8 mouse cellular contexts compared by ENCODE assay signal in genomic region chr11:51649889-51650199, GRCm38 (mm10). TPM values are rescaled to one million over a fixed set of nuclear protein-coding genes. Genes with fewer than 3 reads are reported as not detected.
DNase-seq lines count a peak whose midpoint lies in the region; ATAC-seq and TF ChIP-seq lines count a peak whose summit lies in the region.

No protein-coding gene starts in this region.

- ATAC-seq in heart, embryonic 11.5 days (replicated peaks; ENCODE audit: insufficient number of reproducible peaks, low FRiP score, low TSS enrichment), result no peak
- ATAC-seq in forebrain, embryonic 11.5 days (replicated peaks; ENCODE audit: low FRiP score), result no peak
- ATAC-seq in limb, embryonic 15.5 days (ENCODE audit: insufficient number of reproducible peaks, low FRiP score, low TSS enrichment, low read depth), result no peak
- no peak for ATAC-seq in neural tube, embryonic 13.5 days (ENCODE audit: low read depth)

- peaks cover 3% of the 10 kb centered on the region; the same call in 1 of the 2 replicates for H3K36me3 ChIP-seq in heart, embryonic 11.5 days (ENCODE audit: control insufficient read depth, insufficient read depth, low read length)
- peaks cover 71% of the 10 kb centered on the region for H3K36me3 ChIP-seq in E14TG2a.4 (ENCODE audit: insufficient read depth, low read length)
- H3K36me3 ChIP-seq in forebrain, embryonic 11.5 days (ENCODE audit: control insufficient read depth, insufficient read depth, low read length), result peaks cover 2% of the 10 kb centered on the region; the same call in 1 of the 2 replicates
- H3K36me3 ChIP-seq in limb, embryonic 15.5 days, result peaks cover 9% of the 10 kb centered on the region
- H3K36me3 ChIP-seq in neural tube, embryonic 13.5 days, result no peaks in the 10 kb centered on the region

- 5% methylated on average over 7 of the region's 7 CpGs for WGBS in heart, embryonic 11.5 days (ENCODE audit: insufficient replicate concordance)
- 5% methylated on average over 7 of the region's 7 CpGs for WGBS in forebrain, embryonic 11.5 days
- WGBS in limb, embryonic 15.5 days, result under 1% methylated on average over 7 of the region's 7 CpGs
- 7% methylated on average over 7 of the region's 7 CpGs for WGBS in neural tube, embryonic 13.5 days

- H3K9ac ChIP-seq in heart, embryonic 11.5 days (ENCODE audit: low read depth, low read length), result peak overlapping the region; percentile 73
- H3K9ac ChIP-seq in forebrain, embryonic 11.5 days (ENCODE audit: low read length), result peak overlapping the region; percentile 69
- H3K9ac ChIP-seq in limb, embryonic 15.5 days, result peak overlapping the region; percentile 76
- peak overlapping the region; percentile 80 for H3K9ac ChIP-seq in neural tube, embryonic 13.5 days

- TF ChIP-seq CTCF in E14TG2a.4 (conservative IDR thresholded peaks at IDR 0.05; ENCODE audit: low read length), result no peak

- intact Hi-C loops in heart, postnatal 14 days (cut with DNase I), result loop anchor here (5.0 kb wide), 2 partner anchors 32 to 33 kb away; partner anchors contain the start of gene Nhp2

- peaks cover 23% of the 10 kb centered on the region for H3K4me1 ChIP-seq in heart, embryonic 11.5 days (ENCODE audit: control insufficient read depth, insufficient read depth, low read length)
- H3K4me1 ChIP-seq in E14TG2a.4 (replicated peaks; ENCODE audit: low read depth, low read length), result peaks cover 83% of the 10 kb centered on the region
- peaks cover 22% of the 10 kb centered on the region; the same call in 1 of the 2 replicates for H3K4me1 ChIP-seq in forebrain, embryonic 11.5 days (replicated peaks; ENCODE audit: control insufficient read depth, insufficient read depth, low read length)
- H3K4me1 ChIP-seq in limb, embryonic 15.5 days, result peaks cover 35% of the 10 kb centered on the region
- H3K4me1 ChIP-seq in neural tube, embryonic 13.5 days (replicated peaks), result peaks cover 44% of the 10 kb centered on the region

- 0 out of 2 replicates have a peak, but pooled peaks cover 5% of the 10 kb centered on the region for H3K27me3 ChIP-seq in heart, embryonic 11.5 days (ENCODE audit: control insufficient read depth, insufficient read depth, low read length)
- H3K27me3 ChIP-seq in E14TG2a.4 (ENCODE audit: insufficient read depth, low read length), result no peaks in the 10 kb centered on the region
- peaks cover 7% of the 10 kb centered on the region; the same call in 1 of the 2 replicates for H3K27me3 ChIP-seq in forebrain, embryonic 11.5 days (ENCODE audit: control insufficient read depth, insufficient read depth, low read length)
- H3K27me3 ChIP-seq in limb, embryonic 15.5 days, result no peaks in the 10 kb centered on the region
- peaks cover 20% of the 10 kb centered on the region for H3K27me3 ChIP-seq in neural tube, embryonic 13.5 days

- no peak for DNase-seq in heart, postnatal 14 days
- peak; percentile 57 for DNase-seq in forebrain, embryonic 11.5 days (ENCODE audit: low spot score)
- DNase-seq in cerebellum, adult 11-12 months, result no peak
- DNase-seq in spleen, postnatal 4 days (ENCODE audit: low spot score in 2 of 2), result no peak

- H3K27ac ChIP-seq in heart, embryonic 11.5 days (ENCODE audit: low read depth, low read length), result no peak overlapping the region
- no peak overlapping the region for H3K27ac ChIP-seq in forebrain, embryonic 11.5 days (ENCODE audit: low read depth, low read length)
- H3K27ac ChIP-seq in limb, embryonic 15.5 days, result peak overlapping the region; percentile 80
- H3K27ac ChIP-seq in neural tube, embryonic 13.5 days (replicated peaks), result no peak overlapping the region

- H3K4me3 ChIP-seq in heart, embryonic 11.5 days (ENCODE audit: low read depth, low read length), result peak overlapping the region; percentile 65
- H3K4me3 ChIP-seq in E14TG2a.4 (replicated peaks; ENCODE audit: low read length), result peak overlapping the region; percentile 97
- H3K4me3 ChIP-seq in forebrain, embryonic 11.5 days (ENCODE audit: low read depth, low read length), result peak overlapping the region; percentile 53
- H3K4me3 ChIP-seq in limb, embryonic 15.5 days, result peak overlapping the region; percentile 67
- H3K4me3 ChIP-seq in neural tube, embryonic 13.5 days, result peak overlapping the region; percentile 61

- H3K4me2 ChIP-seq in heart, embryonic 11.5 days, result peak overlapping the region; percentile 95
- H3K4me2 ChIP-seq in forebrain, embryonic 11.5 days (ENCODE audit: low read depth, low read length, severe bottlenecking), result peak overlapping the region; percentile 94
- H3K4me2 ChIP-seq in limb, embryonic 15.5 days, result peak overlapping the region; percentile 92
- peak overlapping the region; percentile 93 for H3K4me2 ChIP-seq in neural tube, embryonic 13.5 days

- no peaks in the 10 kb centered on the region for H3K9me3 ChIP-seq in heart, embryonic 11.5 days (replicated peaks; ENCODE audit: control insufficient read depth, low read length)
- no peaks in the 10 kb centered on the region for H3K9me3 ChIP-seq in E14TG2a.4 (ENCODE audit: low read length)
- no peaks in the 10 kb centered on the region for H3K9me3 ChIP-seq in forebrain, embryonic 11.5 days (ENCODE audit: control insufficient read depth, low read length)
- no peaks in the 10 kb centered on the region for H3K9me3 ChIP-seq in limb, embryonic 15.5 days
- no peaks in the 10 kb centered on the region for H3K9me3 ChIP-seq in neural tube, embryonic 13.5 days

RNA-seq across cellular contexts. Expression of gene N4bp3, which starts 0.8 kb away (rescaled TPM):
- polyA plus RNA-seq in heart, embryonic 11.5 days (2014; fragmentation: Nextera tagmentation; extraction: Ambion mirVana), result 4.2 and 6.4 TPM in 2 replicates
- 10 to 100 TPM; 22.1 to 23.1 TPM for total RNA-seq in heart, postnatal 14 days (2021)
- 11.3 and 11.7 TPM in 2 replicates for polyA plus RNA-seq in forebrain, embryonic 11.5 days (2014; fragmentation: Nextera tagmentation; extraction: Ambion mirVana)
- polyA plus RNA-seq in limb, embryonic 15.5 days (2015; fragmentation: Nextera tagmentation; extraction: Ambion mirVana), result 35.7 and 44.4 TPM in 2 replicates
- polyA plus RNA-seq in neural tube, embryonic 13.5 days (2015; fragmentation: Nextera tagmentation; extraction: Ambion mirVana), result 14.1 and 15.2 TPM in 2 replicates

RNA-seq across cellular contexts. Expression of gene D930048N14Rik, which starts 0.9 kb away (rescaled TPM):
- 0.59 and 0.97 TPM in 2 replicates for polyA plus RNA-seq in heart, embryonic 11.5 days (2014; fragmentation: Nextera tagmentation; extraction: Ambion mirVana)
- 1 to 10 TPM; 1.3 to 1.4 TPM for total RNA-seq in heart, postnatal 14 days (2021)
- 0.97 and 1.1 TPM in 2 replicates for polyA plus RNA-seq in forebrain, embryonic 11.5 days (2014; fragmentation: Nextera tagmentation; extraction: Ambion mirVana)
- 4.2 and 4.9 TPM in 2 replicates for polyA plus RNA-seq in limb, embryonic 15.5 days (2015; fragmentation: Nextera tagmentation; extraction: Ambion mirVana)
- polyA plus RNA-seq in neural tube, embryonic 13.5 days (2015; fragmentation: Nextera tagmentation; extraction: Ambion mirVana), result 0.64 and 0.96 TPM in 2 replicates

RNA-seq across cellular contexts. Expression of gene Rmnd5b, which starts 14.1 kb away (rescaled TPM):
- polyA plus RNA-seq in heart, embryonic 11.5 days (2014; fragmentation: Nextera tagmentation; extraction: Ambion mirVana), result 29.7 and 32.2 TPM in 2 replicates
- 10 to 100 TPM; 16.0 to 16.3 TPM for total RNA-seq in heart, postnatal 14 days (2021)
- polyA plus RNA-seq in forebrain, embryonic 11.5 days (2014; fragmentation: Nextera tagmentation; extraction: Ambion mirVana), result 40.4 and 47.8 TPM in 2 replicates
- 53.2 and 59.8 TPM in 2 replicates for polyA plus RNA-seq in limb, embryonic 15.5 days (2015; fragmentation: Nextera tagmentation; extraction: Ambion mirVana)
- polyA plus RNA-seq in neural tube, embryonic 13.5 days (2015; fragmentation: Nextera tagmentation; extraction: Ambion mirVana), result 71.8 and 74.5 TPM in 2 replicates

RNA-seq across cellular contexts. Expression of gene Nhp2, which starts 30.3 kb away (rescaled TPM):
- 114 and 131 TPM in 2 replicates for polyA plus RNA-seq in heart, embryonic 11.5 days (2014; fragmentation: Nextera tagmentation; extraction: Ambion mirVana)
- 10 to 100 TPM; 19.5 to 21.3 TPM for total RNA-seq in heart, postnatal 14 days (2021)
- polyA plus RNA-seq in forebrain, embryonic 11.5 days (2014; fragmentation: Nextera tagmentation; extraction: Ambion mirVana), result 154 and 165 TPM in 2 replicates
- polyA plus RNA-seq in limb, embryonic 15.5 days (2015; fragmentation: Nextera tagmentation; extraction: Ambion mirVana), result 147 and 149 TPM in 2 replicates
- polyA plus RNA-seq in neural tube, embryonic 13.5 days (2015; fragmentation: Nextera tagmentation; extraction: Ambion mirVana), result 96.4 and 106 TPM in 2 replicates

RNA-seq across cellular contexts. Expression of gene 0610009B22Rik, which starts 38.8 kb away (rescaled TPM):
- polyA plus RNA-seq in heart, embryonic 11.5 days (2014; fragmentation: Nextera tagmentation; extraction: Ambion mirVana), result 69.5 and 72.7 TPM in 2 replicates
- 10 to 100 TPM; 35.8 to 37.3 TPM for total RNA-seq in heart, postnatal 14 days (2021)
- 75.6 and 94.9 TPM in 2 replicates for polyA plus RNA-seq in forebrain, embryonic 11.5 days (2014; fragmentation: Nextera tagmentation; extraction: Ambion mirVana)
- polyA plus RNA-seq in limb, embryonic 15.5 days (2015; fragmentation: Nextera tagmentation; extraction: Ambion mirVana), result 74.2 and 83.3 TPM in 2 replicates
- polyA plus RNA-seq in neural tube, embryonic 13.5 days (2015; fragmentation: Nextera tagmentation; extraction: Ambion mirVana), result 125 and 136 TPM in 2 replicates
